Mouse (Mus musculus) myocyte (in vitro differentiated cells): ENCODE results near the gene Kif27. TPM values are rescaled to one million over a fixed set of nuclear protein-coding genes. Genes with fewer than 3 reads are reported as not detected.

ENCODE experiments used
- H3K27me3 ChIP-seq: one replicate; pipeline ENCODE4 v1.6.1; 2011; ENCODE audit not compliant: control insufficient read depth, insufficient read depth, insufficient read length
- H3K36me3 ChIP-seq: one replicate; pipeline ENCODE4 v1.6.1; 2011; ENCODE audit not compliant: control insufficient read depth, insufficient read depth
- H3K4me2 ChIP-seq: one replicate; pipeline ENCODE4 v1.6.1; 2011; ENCODE audit warnings: low read depth, control low read depth
- H3K4me3 ChIP-seq: one replicate; pipeline ENCODE4 v1.5.1; 2011; ENCODE audit warnings: mild to moderate bottlenecking, control low read depth, moderate library complexity
- H3K79me2 ChIP-seq: one replicate; pipeline ENCODE4 v1.6.1; 2011; ENCODE audit not compliant: control insufficient read depth, insufficient read depth
- H3ac ChIP-seq: one replicate; pipeline ENCODE4 v1.6.1; 2011; ENCODE audit not compliant: control insufficient read depth, insufficient read length
- CEBPB ChIP-seq: IDR thresholded peaks from 2 replicates; pipeline ENCODE4 v1.6.1; 2011; ENCODE audit warnings: mild to moderate bottlenecking, moderate library complexity; ENCODE audit not compliant: poor library complexity, insufficient read depth, severe bottlenecking
- E2F4 ChIP-seq: IDR thresholded peaks from one replicate; pipeline ENCODE4 v1.6.1; 2011; ENCODE audit warnings: mild to moderate bottlenecking, control low read depth, moderate library complexity; ENCODE audit not compliant: insufficient read depth
- MAX ChIP-seq: IDR thresholded peaks from one replicate; pipeline ENCODE4 v1.6.1; 2011; ENCODE audit warnings: low read depth, mild to moderate bottlenecking, control low read depth
- MYOD1 ChIP-seq, 3 experiments: IDR thresholded peaks; one replicate each; pipeline ENCODE4 v1.6.1; 2011; ENCODE audit warnings: control low read depth in 2 of 3, low read depth in 2 of 3, mild to moderate bottlenecking in 2 of 3, moderate library complexity in 1 of 3; ENCODE audit not compliant: insufficient read length in 2 of 3, control insufficient read depth in 1 of 3
- MYOG ChIP-seq, 3 experiments: IDR thresholded peaks; one replicate each; pipeline ENCODE4 v1.6.1; 2011; ENCODE audit warnings: control low read depth in 2 of 3, low read depth in 2 of 3, mild to moderate bottlenecking in 2 of 3; ENCODE audit not compliant: insufficient read length in 2 of 3, control insufficient read depth in 1 of 3, insufficient read depth in 1 of 3
- POLR2A ChIP-seq: IDR thresholded peaks from one replicate; pipeline ENCODE4 v1.6.1; 2011; ENCODE audit warnings: low read depth, mild to moderate bottlenecking, control low read depth, moderate library complexity; ENCODE audit not compliant: insufficient read length
- POLR2AphosphoS2 ChIP-seq: IDR thresholded peaks from one replicate; pipeline ENCODE4 v1.6.1; 2011; ENCODE audit warnings: low read depth, control low read depth; ENCODE audit not compliant: insufficient read length
- REST ChIP-seq: IDR thresholded peaks from one replicate; pipeline ENCODE4 v1.6.1; 2011; ENCODE audit warnings: mild to moderate bottlenecking, control low read depth, moderate library complexity; ENCODE audit not compliant: insufficient read depth, insufficient read length
- SRF ChIP-seq: IDR thresholded peaks from one replicate; pipeline ENCODE4 v1.6.1; 2011; ENCODE audit warnings: low read depth; ENCODE audit not compliant: control insufficient read depth, insufficient read length
- TCF12 ChIP-seq: IDR thresholded peaks from one replicate; pipeline ENCODE4 v1.6.1; 2011; ENCODE audit warnings: mild to moderate bottlenecking, control low read depth; ENCODE audit not compliant: poor library complexity, insufficient read depth, severe bottlenecking
- TCF3 ChIP-seq: IDR thresholded peaks from one replicate; pipeline ENCODE4 v1.6.1; 2011; ENCODE audit warnings: low read depth, control low read depth; ENCODE audit not compliant: insufficient read length
- USF1 ChIP-seq: IDR thresholded peaks from one replicate; pipeline ENCODE4 v1.6.1; 2011; ENCODE audit warnings: low read depth, mild to moderate bottlenecking, control low read depth, moderate library complexity
- polyA plus RNA-seq: library from polyadenylated mRNA; unstranded; fragments of >200 nt; fragmentation: generic; extraction: Trizol; gene quantifications from one replicate; pipeline ENCODE4 v1.2.1, GENCODE M21; 2012; ENCODE audit warnings: missing spikeins

The Kif27 gene
- polyA plus RNA-seq, 1 experiment, result 0.08 TPM

DNA sequence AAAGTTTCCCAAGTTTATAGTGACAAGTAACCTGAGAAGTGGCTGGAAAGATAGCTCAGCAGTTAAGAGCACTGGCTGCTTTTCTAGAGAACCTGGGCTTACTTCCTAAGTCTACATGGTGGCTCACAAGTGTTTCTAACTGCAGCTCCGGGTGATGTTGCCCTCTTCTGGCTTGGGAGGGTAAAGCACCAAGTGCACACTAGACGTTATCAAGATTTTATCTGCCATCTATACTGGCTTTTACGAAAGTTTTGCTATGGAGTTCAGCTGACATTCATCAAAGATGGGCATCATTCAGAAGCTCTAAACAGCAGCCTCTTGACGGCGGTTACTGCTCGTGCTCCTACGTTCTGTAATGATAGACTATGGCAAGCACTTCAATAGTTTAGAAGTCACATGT lies 29.0 kb upstream of the Kif27 start:
- no peaks in the 10 kb centered on the region for H3K79me2 ChIP-seq
- H3K4me3 ChIP-seq, result no peak overlapping the region
- H3K4me2 ChIP-seq, result no peak overlapping the region
- H3K36me3 ChIP-seq, result peaks cover 32% of the 10 kb centered on the region
- no peak for TF ChIP-seq MYOD1 (IDR thresholded peaks at IDR 0.05; ENCODE audit: control insufficient read depth in 1 of 3, insufficient read length in 2 of 3, low read depth in 2 of 3)
- no peak for TF ChIP-seq SRF
- peak; percentile 67 for TF ChIP-seq POLR2AphosphoS2
- no peak overlapping the region for H3ac ChIP-seq
- no peaks in the 10 kb centered on the region for H3K27me3 ChIP-seq

DNA sequence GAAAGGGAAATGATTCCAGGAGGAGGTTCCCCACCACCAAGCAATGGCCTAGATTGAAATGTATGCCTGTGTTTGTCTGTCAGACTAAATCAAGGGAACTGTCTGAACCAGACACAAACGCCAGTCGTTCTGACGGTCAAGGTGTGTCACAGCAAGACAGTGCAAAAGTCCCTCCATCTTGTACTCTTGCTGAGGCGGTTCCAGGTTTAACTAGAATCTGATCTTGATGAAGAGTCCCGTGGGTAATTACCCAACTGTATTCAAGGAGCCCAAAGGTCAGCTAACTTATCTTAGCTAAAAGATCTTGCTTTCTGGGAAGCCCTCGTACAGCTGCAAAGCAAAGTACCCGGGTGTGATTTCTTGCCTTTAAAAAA lies 26.6 kb upstream of the Kif27 start:
- H3K36me3 ChIP-seq, result peaks cover 22% of the 10 kb centered on the region
- H3ac ChIP-seq, result peak overlapping the region; percentile 87
- H3K4me3 ChIP-seq, result peak overlapping the region; percentile 12
- no peaks in the 10 kb centered on the region for H3K79me2 ChIP-seq
- H3K4me2 ChIP-seq, result no peak overlapping the region
- TF ChIP-seq POLR2AphosphoS2 (no peak), E2F4 (no peak), SRF (no peak), MAX (no peak), MYOD1 (IDR thresholded peaks at IDR 0.05; ENCODE audit: control insufficient read depth in 1 of 3, insufficient read length in 2 of 3, low read depth in 2 of 3) (no peak), USF1 (no peak), POLR2A (no peak), TCF12 (no peak), TCF3 (no peak), REST (no peak), CEBPB (no peak)
- no peaks in the 10 kb centered on the region for H3K27me3 ChIP-seq

DNA sequence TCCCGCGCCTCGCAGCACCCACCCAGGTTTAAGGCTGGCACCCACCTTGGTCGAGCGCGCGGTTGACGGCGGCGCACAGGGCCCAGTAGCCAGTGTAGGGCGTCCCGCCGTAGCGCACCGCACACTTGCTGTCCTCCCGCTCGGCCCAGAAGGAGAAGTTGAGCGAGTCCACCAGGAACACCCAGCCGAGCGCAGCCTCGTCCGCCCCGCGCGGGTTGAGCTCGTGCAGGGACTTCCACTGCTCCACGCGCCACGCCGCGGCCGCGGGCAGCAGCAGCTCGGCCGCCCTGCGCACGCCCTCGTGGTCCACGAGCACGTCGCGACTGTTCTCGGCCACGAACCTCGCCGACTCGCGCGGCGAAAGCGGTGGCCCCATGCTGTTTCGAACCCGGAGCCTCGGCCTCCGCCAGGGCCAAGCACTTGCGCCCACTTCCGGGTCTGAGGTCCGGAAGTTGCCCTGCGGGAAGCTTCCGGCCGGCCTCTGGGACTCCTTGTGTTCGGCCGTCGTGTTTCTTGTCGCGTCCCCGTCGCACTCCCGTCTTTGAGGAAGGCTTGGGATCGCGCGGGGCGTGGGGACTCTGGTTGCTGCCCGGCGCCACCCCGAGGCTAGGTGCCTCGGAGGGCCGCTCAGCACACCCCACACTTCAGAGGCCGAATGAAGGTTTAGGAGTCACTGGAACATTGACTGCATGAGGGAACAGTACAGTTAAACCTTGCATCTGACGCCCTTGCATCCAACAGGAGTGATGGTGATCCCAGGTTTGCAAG lies 26.0 kb upstream of the Kif27 start, which contains the start of gene 2210016F16Rik:
2210016F16Rik (minus strand) TSS at position 447 of the 768 bp plus-strand sequence.
- Histone ChIP-seq H3K4me2 (no peak within 1 kb of the TSS), H3K79me2 (no peaks in the 10 kb centered on the region), H3ac (peak within 1 kb of the TSS; percentile 87), H3K27me3 (no peaks in the 10 kb centered on the region), H3K4me3 (peak within 1 kb of the TSS; percentile 12), H3K36me3 (peaks cover 17% of the 10 kb centered on the region)
- no peak for TF ChIP-seq MYOG (IDR thresholded peaks at IDR 0.05; ENCODE audit: control insufficient read depth in 1 of 3, insufficient read depth in 1 of 3, insufficient read length in 2 of 3, low read depth in 2 of 3)
- peak; percentile 53 for TF ChIP-seq POLR2A
- TF ChIP-seq REST, result no peak
- no peak for TF ChIP-seq CEBPB
- peak; percentile 24 for TF ChIP-seq POLR2AphosphoS2

DNA sequence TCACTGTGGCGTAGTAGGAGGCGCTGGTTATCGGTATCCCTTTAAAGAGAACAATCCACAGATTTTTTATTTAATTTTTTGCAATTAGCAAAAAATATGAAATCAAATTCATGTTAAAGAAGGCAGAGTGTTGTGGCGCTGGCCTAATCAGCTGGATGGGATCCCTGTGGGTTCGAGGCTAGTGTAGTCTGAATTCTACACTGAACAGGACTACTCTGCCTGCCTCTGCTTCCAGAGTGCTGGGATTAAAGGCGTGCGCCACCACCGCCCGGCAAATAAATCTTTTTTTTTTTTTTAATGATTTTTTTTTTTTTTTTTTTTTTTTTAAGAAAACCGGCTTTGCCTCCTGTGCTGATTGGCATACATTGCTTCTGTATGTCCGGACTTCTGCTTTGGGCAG lies 25.4 kb upstream of the Kif27 start:
- Histone ChIP-seq H3K36me3 (peaks cover 11% of the 10 kb centered on the region), H3K27me3 (no peaks in the 10 kb centered on the region), H3K4me3 (peak overlapping the region; percentile 12)

DNA sequence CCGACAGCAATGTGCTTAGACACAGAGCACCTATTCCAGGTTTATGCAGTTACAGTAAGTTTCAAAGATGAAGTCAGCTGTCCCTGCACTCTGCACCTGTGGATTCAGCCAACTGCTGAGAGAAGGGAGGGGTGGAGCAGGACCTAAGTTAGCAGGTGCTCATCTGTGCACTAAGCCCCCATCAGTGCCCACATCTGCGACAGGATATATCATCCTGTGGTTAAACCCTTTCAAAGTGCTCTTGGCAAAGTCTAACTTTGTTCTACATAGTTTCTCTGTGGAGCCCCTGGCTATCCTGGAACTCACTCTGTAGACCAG lies 14.2 kb upstream of the Kif27 start:
- TF ChIP-seq POLR2A (no peak), USF1 (no peak), POLR2AphosphoS2 (no peak), TCF3 (no peak), MAX (no peak), MYOG (IDR thresholded peaks at IDR 0.05; ENCODE audit: control insufficient read depth in 1 of 3, insufficient read depth in 1 of 3, insufficient read length in 2 of 3, low read depth in 2 of 3) (no peak), REST (no peak), E2F4 (no peak), TCF12 (no peak), CEBPB (no peak), MYOD1 (IDR thresholded peaks at IDR 0.05; ENCODE audit: control insufficient read depth in 1 of 3, insufficient read length in 2 of 3, low read depth in 2 of 3) (no peak), SRF (no peak)
- Histone ChIP-seq H3K4me2 (no peak overlapping the region), H3K79me2 (no peaks in the 10 kb centered on the region), H3ac (no peak overlapping the region), H3K27me3 (peaks cover 7% of the 10 kb centered on the region), H3K4me3 (no peak overlapping the region), H3K36me3 (no peaks in the 10 kb centered on the region)

More for the DNA sequence above, 25.4 kb upstream of the Kif27 start:
- TF ChIP-seq POLR2AphosphoS2 (no peak), CEBPB (no peak), TCF3 (no peak), REST (no peak)
- H3K4me2 ChIP-seq, result no peak overlapping the region
- no peaks in the 10 kb centered on the region for H3K79me2 ChIP-seq
- H3ac ChIP-seq, result peak overlapping the region; percentile 87
